Mouse (Mus musculus): ENCODE data around the gene Pkp4.

Pkp4 gene

GRCm38 (mm10) chr2:59271835-59272234 lies 111.2 kb downstream of the Pkp4 start:
- peak; percentile 68 for ATAC-seq (ENCODE audit: low TSS enrichment)

GRCm38 (mm10) chr2:59272713-59273112 lies 112.1 kb downstream of the Pkp4 start:
- no peak for ATAC-seq (ENCODE audit: low TSS enrichment)

GRCm38 (mm10) chr2:59280914-59281562 lies 120.4 kb downstream of the Pkp4 start:
- ATAC-seq (ENCODE audit: low TSS enrichment), result no peak

- no peak for ATAC-seq (ENCODE audit: low TSS enrichment)
Observed at GRCm38 (mm10) chr2:59282966-59283365, 122.3 kb downstream of the Pkp4 start.

GRCm38 (mm10) chr2:59284216-59284615 lies 123.6 kb downstream of the Pkp4 start:
- no peak for ATAC-seq (ENCODE audit: low TSS enrichment)

GRCm38 (mm10) chr2:59284734-59285490 lies 124.3 kb downstream of the Pkp4 start:
- no peak for ATAC-seq (ENCODE audit: low TSS enrichment)

- no peak for ATAC-seq (ENCODE audit: low TSS enrichment)
Observed at GRCm38 (mm10) chr2:59285581-59285980, 124.9 kb downstream of the Pkp4 start.

GRCm38 (mm10) chr2:59286247-59286646 lies 125.6 kb downstream of the Pkp4 start:
- ATAC-seq (ENCODE audit: low TSS enrichment), result peak; percentile 97

- no peak for ATAC-seq (ENCODE audit: low TSS enrichment)
Observed at GRCm38 (mm10) chr2:59287630-59288029, 127.0 kb downstream of the Pkp4 start.

- no peak for ATAC-seq (ENCODE audit: low TSS enrichment)
Observed at GRCm38 (mm10) chr2:59289411-59289810, 128.8 kb downstream of the Pkp4 start.

GRCm38 (mm10) chr2:59290391-59290790 lies 129.7 kb downstream of the Pkp4 start:
- ATAC-seq (ENCODE audit: low TSS enrichment), result no peak

- ATAC-seq (ENCODE audit: low TSS enrichment), result no peak
Observed at GRCm38 (mm10) chr2:59299831-59300230, 139.2 kb downstream of the Pkp4 start.

- peak; percentile 92 for ATAC-seq (ENCODE audit: low TSS enrichment)
Observed at GRCm38 (mm10) chr2:59301671-59302070, 141.0 kb downstream of the Pkp4 start.

GRCm38 (mm10) chr2:59302430-59302829 lies 141.8 kb downstream of the Pkp4 start:
- no peak for ATAC-seq (ENCODE audit: low TSS enrichment)

GRCm38 (mm10) chr2:59303530-59304063 lies 142.9 kb downstream of the Pkp4 start:
- no peak for ATAC-seq (ENCODE audit: low TSS enrichment)

- ATAC-seq (ENCODE audit: low TSS enrichment), result no peak
Observed at GRCm38 (mm10) chr2:59307302-59307701, 146.7 kb downstream of the Pkp4 start.

- ATAC-seq (ENCODE audit: low TSS enrichment), result no peak
Observed at GRCm38 (mm10) chr2:59308055-59308454, 147.4 kb downstream of the Pkp4 start.

GRCm38 (mm10) chr2:59313293-59313692 lies 152.6 kb downstream of the Pkp4 start:
- no peak for ATAC-seq (ENCODE audit: low TSS enrichment)

- ATAC-seq (ENCODE audit: low TSS enrichment), result no peak
Observed at GRCm38 (mm10) chr2:59318631-59319030, 158.0 kb downstream of the Pkp4 start.

GRCm38 (mm10) chr2:59327946-59328345 lies 167.3 kb downstream of the Pkp4 start:
- ATAC-seq (ENCODE audit: low TSS enrichment), result no peak

GRCm38 (mm10) chr2:59331093-59331492 lies 170.4 kb downstream of the Pkp4 start:
- 0 out of 2 replicates have a peak, but pooled peaks have one; percentile 27 for ATAC-seq (ENCODE audit: low TSS enrichment)

GRCm38 (mm10) chr2:59332523-59332922 lies 171.9 kb downstream of the Pkp4 start:
- ATAC-seq (ENCODE audit: low TSS enrichment), result no peak

- ATAC-seq (ENCODE audit: low TSS enrichment), result 0 out of 2 replicates have a peak, but pooled peaks have one; percentile 20
Observed at GRCm38 (mm10) chr2:59338501-59338900, 177.9 kb downstream of the Pkp4 start.

All from frontal cortex, adult (tissue).